Mouse (Mus musculus): ENCODE results near the gene Ackr4. TPM values are rescaled to one million over a fixed set of nuclear protein-coding genes. Genes with fewer than 3 reads are reported as not detected.
A peak's percentile ranks its signal among the peaks of the same experiment; 100 is the strongest.

The Ackr4 gene
- polyA plus RNA-seq, 1 experiment from 2014 or later = 1.2 TPM

DNA sequence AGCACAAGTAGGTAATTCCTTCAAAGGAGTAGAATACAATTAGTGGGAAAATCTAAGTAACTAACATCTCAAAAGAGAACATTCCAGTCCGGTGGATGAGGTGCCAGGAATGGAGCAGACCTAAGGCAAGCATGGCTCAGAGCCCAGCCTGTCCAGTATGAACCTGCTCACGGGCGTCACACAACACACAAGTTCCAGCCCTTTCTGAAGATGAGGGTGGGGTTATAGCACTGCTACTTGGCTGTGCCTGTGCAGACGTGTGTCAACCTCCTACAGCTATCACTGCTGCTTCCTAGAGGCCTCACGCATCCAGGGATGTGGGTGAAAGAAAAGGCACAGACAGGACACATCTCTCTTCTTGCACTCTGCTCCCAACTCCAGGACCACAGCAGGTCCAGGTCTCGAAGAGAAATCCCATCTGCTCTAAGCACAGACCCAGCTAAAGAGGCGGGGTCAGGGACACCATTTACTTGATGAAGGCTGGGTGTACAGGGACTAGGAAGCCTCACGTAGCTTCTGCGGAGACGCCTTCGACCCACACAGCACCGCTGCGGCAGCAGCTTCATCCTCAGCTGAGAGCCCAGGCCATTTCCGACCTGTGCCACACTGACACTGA is 28.5 kb upstream of the Ackr4 start:
- Histone ChIP-seq H3K9me3 (ENCODE audit: control insufficient read depth, low read length) (no peaks in the 10 kb centered on the region), H3K27ac (ENCODE audit: low read depth) (no peak overlapping the region), H3K4me2 (ENCODE audit: low read length) (no peak overlapping the region), H3K9ac (ENCODE audit: low read length) (no peak overlapping the region), H3K4me1 (replicated peaks; ENCODE audit: control insufficient read depth, insufficient read depth, low read length) (no peaks in the 10 kb centered on the region), H3K36me3 (ENCODE audit: control insufficient read depth, insufficient read depth, low read length) (peaks cover 96% of the 10 kb centered on the region), H3K4me3 (ENCODE audit: low read depth, low read length) (no peak overlapping the region), H3K27me3 (replicated peaks; ENCODE audit: control insufficient read depth, insufficient read depth, low read length) (no peaks in the 10 kb centered on the region)
- DNase-seq (ENCODE audit: low spot score) (no peak), ATAC-seq (replicated peaks; ENCODE audit: low FRiP score, low TSS enrichment, low read depth) (no peak)
- WGBS = 93% methylated on average over 14 of the region's 14 CpGs

DNA sequence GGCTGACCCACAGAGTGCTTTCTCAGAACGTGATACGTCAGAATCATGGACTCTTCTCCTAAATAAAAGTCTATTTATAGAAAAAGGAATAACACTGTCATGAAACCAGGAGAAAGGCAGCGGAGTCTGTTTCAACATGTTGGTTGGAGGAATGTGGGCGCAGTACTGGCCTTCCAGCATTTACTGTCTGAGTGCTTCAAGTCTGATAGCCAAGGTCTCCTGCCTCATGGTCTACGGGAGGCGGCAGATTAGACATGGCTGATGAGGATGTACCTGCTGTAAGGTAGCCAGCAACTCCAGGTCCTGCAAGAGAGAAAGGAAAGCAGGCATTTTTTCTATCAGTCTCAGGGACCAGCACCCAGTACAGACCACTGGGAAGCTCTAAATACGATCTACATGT is 25.4 kb upstream of the Ackr4 start:
- no peak overlapping the region for H3K27ac ChIP-seq (ENCODE audit: low read depth)
- H3K9me3 ChIP-seq (ENCODE audit: control insufficient read depth, low read length) = no peaks in the 10 kb centered on the region
- H3K9ac ChIP-seq (ENCODE audit: low read length) = no peak overlapping the region
- WGBS = 86% methylated on average over 7 of the region's 7 CpGs
- no peak overlapping the region for H3K4me2 ChIP-seq (ENCODE audit: low read length)
- no peak for DNase-seq (ENCODE audit: low spot score)
- no peaks in the 10 kb centered on the region for H3K27me3 ChIP-seq (replicated peaks; ENCODE audit: control insufficient read depth, insufficient read depth, low read length)
- ATAC-seq (replicated peaks; ENCODE audit: low FRiP score, low TSS enrichment, low read depth) = no peak
- H3K4me3 ChIP-seq (ENCODE audit: low read depth, low read length) = no peak overlapping the region
- peaks cover 68% of the 10 kb centered on the region for H3K36me3 ChIP-seq (ENCODE audit: control insufficient read depth, insufficient read depth, low read length)
- no peaks in the 10 kb centered on the region for H3K4me1 ChIP-seq (replicated peaks; ENCODE audit: control insufficient read depth, insufficient read depth, low read length)

GRCm38 (mm10) chr9:104148969-104149368 is 22.2 kb upstream of the Ackr4 start:
- DNase-seq (ENCODE audit: low spot score) = no peak
- H3K27me3 ChIP-seq (replicated peaks; ENCODE audit: control insufficient read depth, insufficient read depth, low read length) = no peaks in the 10 kb centered on the region

GRCm38 (mm10) chr9:104146683-104147082 is 19.9 kb upstream of the Ackr4 start:
- DNase-seq (ENCODE audit: low spot score) = no peak
- Histone ChIP-seq H3K4me2 (ENCODE audit: low read length) (no peak overlapping the region), H3K4me1 (replicated peaks; ENCODE audit: control insufficient read depth, insufficient read depth, low read length) (no peaks in the 10 kb centered on the region), H3K4me3 (ENCODE audit: low read depth, low read length) (no peak overlapping the region), H3K27me3 (replicated peaks; ENCODE audit: control insufficient read depth, insufficient read depth, low read length) (no peaks in the 10 kb centered on the region), H3K9ac (ENCODE audit: low read length) (no peak overlapping the region), H3K27ac (ENCODE audit: low read depth) (no peak overlapping the region), H3K9me3 (ENCODE audit: control insufficient read depth, low read length) (no peaks in the 10 kb centered on the region), H3K36me3 (ENCODE audit: control insufficient read depth, insufficient read depth, low read length) (peaks cover 15% of the 10 kb centered on the region)
- ATAC-seq (replicated peaks; ENCODE audit: low FRiP score, low TSS enrichment, low read depth) = no peak
- WGBS = 71% methylated on average over 7 of the region's 7 CpGs

More at GRCm38 (mm10) chr9:104148969-104149368, 22.2 kb upstream of the Ackr4 start:
- H3K4me1 ChIP-seq (replicated peaks; ENCODE audit: control insufficient read depth, insufficient read depth, low read length) = no peaks in the 10 kb centered on the region
- H3K9ac ChIP-seq (ENCODE audit: low read length) = no peak overlapping the region
- no peak for ATAC-seq (replicated peaks; ENCODE audit: low FRiP score, low TSS enrichment, low read depth)
- no peak overlapping the region for H3K4me2 ChIP-seq (ENCODE audit: low read length)
- peaks cover 36% of the 10 kb centered on the region for H3K36me3 ChIP-seq (ENCODE audit: control insufficient read depth, insufficient read depth, low read length)
- no peak overlapping the region for H3K27ac ChIP-seq (ENCODE audit: low read depth)
- H3K9me3 ChIP-seq (ENCODE audit: control insufficient read depth, low read length) = no peaks in the 10 kb centered on the region
- 87% methylated on average over 7 of the region's 7 CpGs for WGBS
- no peak overlapping the region for H3K4me3 ChIP-seq (ENCODE audit: low read depth, low read length)

DNA sequence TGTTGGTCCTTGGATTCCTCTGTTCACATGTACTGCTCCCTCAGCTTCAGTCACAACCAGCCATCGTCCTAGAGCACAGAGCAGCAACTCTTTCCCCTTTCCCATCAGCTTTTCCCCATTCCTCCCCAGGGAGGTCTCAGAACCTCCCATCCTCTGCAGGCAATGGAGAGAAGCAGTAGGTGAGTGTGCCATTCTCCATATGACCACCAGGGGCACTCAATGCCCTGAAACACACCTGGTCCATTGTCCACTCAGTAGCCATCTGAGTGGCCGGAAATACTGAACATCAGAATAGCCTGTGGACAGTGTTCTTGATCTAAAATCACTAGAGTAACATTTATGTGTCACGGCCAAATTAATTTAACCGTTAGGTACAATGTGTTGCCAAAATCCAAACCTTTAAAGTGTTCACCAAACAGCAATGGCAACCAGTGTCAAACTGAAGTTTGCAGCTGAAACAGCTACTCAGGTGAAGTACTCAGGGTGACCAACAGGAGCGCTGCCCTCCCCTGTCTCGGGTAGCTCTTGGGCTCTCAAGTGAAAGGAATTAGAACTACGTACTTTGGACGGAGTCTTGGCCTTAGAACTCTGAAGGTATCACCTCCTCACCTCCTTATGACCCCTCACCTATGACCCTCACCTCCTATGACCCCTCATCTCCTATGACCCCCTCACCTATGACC is 17.7 kb upstream of the Ackr4 start:
- no peak overlapping the region for H3K27ac ChIP-seq (ENCODE audit: low read depth)

GRCm38 (mm10) chr9:104142805-104143204 is 16.1 kb upstream of the Ackr4 start:
- H3K27me3 ChIP-seq (replicated peaks; ENCODE audit: control insufficient read depth, insufficient read depth, low read length) = no peaks in the 10 kb centered on the region
- no peak overlapping the region for H3K9ac ChIP-seq (ENCODE audit: low read length)
- H3K4me1 ChIP-seq (replicated peaks; ENCODE audit: control insufficient read depth, insufficient read depth, low read length) = no peaks in the 10 kb centered on the region
- no peak; the same call in 1 of the 2 replicates for ATAC-seq (replicated peaks; ENCODE audit: low FRiP score, low TSS enrichment, low read depth)
- no peak overlapping the region for H3K4me3 ChIP-seq (ENCODE audit: low read depth, low read length)
- H3K27ac ChIP-seq (ENCODE audit: low read depth) = no peak overlapping the region
- 0 out of 2 replicates have a peak, but pooled peaks cover 3% of the 10 kb centered on the region for H3K9me3 ChIP-seq (ENCODE audit: control insufficient read depth, low read length)
- WGBS = 61% methylated on average over 14 of the region's 14 CpGs
- no peak overlapping the region for H3K4me2 ChIP-seq (ENCODE audit: low read length)
- no peak for DNase-seq (ENCODE audit: low spot score)
- H3K36me3 ChIP-seq (ENCODE audit: control insufficient read depth, insufficient read depth, low read length) = no peaks in the 10 kb centered on the region

More for the DNA sequence above, 17.7 kb upstream of the Ackr4 start:
- Histone ChIP-seq H3K27me3 (replicated peaks; ENCODE audit: control insufficient read depth, insufficient read depth, low read length) (no peaks in the 10 kb centered on the region), H3K4me1 (replicated peaks; ENCODE audit: control insufficient read depth, insufficient read depth, low read length) (no peaks in the 10 kb centered on the region), H3K4me2 (ENCODE audit: low read length) (no peak overlapping the region), H3K4me3 (ENCODE audit: low read depth, low read length) (no peak overlapping the region), H3K9me3 (ENCODE audit: control insufficient read depth, low read length) (no peaks in the 10 kb centered on the region), H3K36me3 (ENCODE audit: control insufficient read depth, insufficient read depth, low read length) (no peaks in the 10 kb centered on the region; the same call in 1 of the 2 replicates), H3K9ac (ENCODE audit: low read length) (no peak overlapping the region)
- no peak for DNase-seq (ENCODE audit: low spot score)
- 85% methylated on average over 8 of the region's 8 CpGs for WGBS
- ATAC-seq (replicated peaks; ENCODE audit: low FRiP score, low TSS enrichment, low read depth) = no peak

- ATAC-seq (replicated peaks; ENCODE audit: low FRiP score, low TSS enrichment, low read depth) = no peak
- Histone ChIP-seq H3K4me2 (ENCODE audit: low read length) (no peak overlapping the region), H3K4me3 (ENCODE audit: low read depth, low read length) (no peak overlapping the region), H3K27me3 (replicated peaks; ENCODE audit: control insufficient read depth, insufficient read depth, low read length) (no peaks in the 10 kb centered on the region), H3K36me3 (ENCODE audit: control insufficient read depth, insufficient read depth, low read length) (no peaks in the 10 kb centered on the region), H3K9ac (ENCODE audit: low read length) (no peak overlapping the region), H3K27ac (ENCODE audit: low read depth) (no peak overlapping the region), H3K4me1 (replicated peaks; ENCODE audit: control insufficient read depth, insufficient read depth, low read length) (no peaks in the 10 kb centered on the region), H3K9me3 (ENCODE audit: control insufficient read depth, low read length) (0 out of 2 replicates have a peak, but pooled peaks cover 3% of the 10 kb centered on the region)
- 83% methylated on average over 6 of the region's 6 CpGs for WGBS
- DNase-seq (ENCODE audit: low spot score) = no peak
Observed at GRCm38 (mm10) chr9:104140351-104140750, 13.6 kb upstream of the Ackr4 start.

GRCm38 (mm10) chr9:104130141-104130755 is 3.5 kb upstream of the Ackr4 start:
- Histone ChIP-seq H3K9ac (ENCODE audit: low read length) (no peak overlapping the region), H3K4me3 (ENCODE audit: low read depth, low read length) (no peak overlapping the region), H3K27ac (ENCODE audit: low read depth) (no peak overlapping the region), H3K27me3 (replicated peaks; ENCODE audit: control insufficient read depth, insufficient read depth, low read length) (no peaks in the 10 kb centered on the region), H3K4me2 (ENCODE audit: low read length) (no peak overlapping the region), H3K36me3 (ENCODE audit: control insufficient read depth, insufficient read depth, low read length) (no peaks in the 10 kb centered on the region), H3K4me1 (replicated peaks; ENCODE audit: control insufficient read depth, insufficient read depth, low read length) (no peaks in the 10 kb centered on the region; the same call in 1 of the 2 replicates), H3K9me3 (ENCODE audit: control insufficient read depth, low read length) (no peaks in the 10 kb centered on the region)
- ATAC-seq (replicated peaks; ENCODE audit: low FRiP score, low TSS enrichment, low read depth) = peak; percentile 67; the same call in 1 of the 2 replicates
- no peak for DNase-seq (ENCODE audit: low spot score)
- 73% methylated on average over 9 of the region's 9 CpGs for WGBS
